Mouse (Mus musculus): ENCODE results near the gene Adtrp. TPM values are rescaled to one million over a fixed set of nuclear protein-coding genes. Genes with fewer than 3 reads are reported as not detected.

Gene Adtrp
- polyA plus RNA-seq, 1 experiment from 2014 or later: not detected

DNA sequence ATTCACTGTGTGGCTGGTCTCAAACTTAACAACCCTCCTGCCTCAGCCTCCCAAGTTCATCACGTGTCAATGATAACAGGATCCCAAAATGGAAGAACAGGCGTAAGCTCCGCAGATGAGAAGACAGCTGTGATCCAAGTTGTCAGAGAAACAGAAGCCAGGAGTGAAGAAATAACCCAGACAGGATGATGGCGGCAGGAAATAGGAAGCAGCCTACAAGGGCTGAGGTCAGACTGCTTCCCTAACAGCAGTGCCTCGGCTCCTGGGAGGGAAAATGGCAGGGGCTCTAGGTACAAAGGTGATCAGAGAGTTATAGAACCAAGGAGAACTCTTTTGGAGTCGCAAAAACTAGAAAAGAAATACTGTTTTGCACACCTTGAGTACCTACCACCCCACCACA, 54.6 kb downstream of the Adtrp start:
- Histone ChIP-seq H3K9me3 (replicated peaks) (no peaks in the 10 kb centered on the region), H3K4me3 (no peak overlapping the region), H3K27ac (replicated peaks) (no peak overlapping the region), H3K36me3 (no peaks in the 10 kb centered on the region), H3K4me1 (no peaks in the 10 kb centered on the region), H3K27me3 (ENCODE audit: low read depth, poor library complexity, severe bottlenecking) (no peaks in the 10 kb centered on the region)
- DNase-seq (ENCODE audit: low spot score): no peak
- WGBS: 93% methylated on average over 6 of the region's 6 CpGs

DNA sequence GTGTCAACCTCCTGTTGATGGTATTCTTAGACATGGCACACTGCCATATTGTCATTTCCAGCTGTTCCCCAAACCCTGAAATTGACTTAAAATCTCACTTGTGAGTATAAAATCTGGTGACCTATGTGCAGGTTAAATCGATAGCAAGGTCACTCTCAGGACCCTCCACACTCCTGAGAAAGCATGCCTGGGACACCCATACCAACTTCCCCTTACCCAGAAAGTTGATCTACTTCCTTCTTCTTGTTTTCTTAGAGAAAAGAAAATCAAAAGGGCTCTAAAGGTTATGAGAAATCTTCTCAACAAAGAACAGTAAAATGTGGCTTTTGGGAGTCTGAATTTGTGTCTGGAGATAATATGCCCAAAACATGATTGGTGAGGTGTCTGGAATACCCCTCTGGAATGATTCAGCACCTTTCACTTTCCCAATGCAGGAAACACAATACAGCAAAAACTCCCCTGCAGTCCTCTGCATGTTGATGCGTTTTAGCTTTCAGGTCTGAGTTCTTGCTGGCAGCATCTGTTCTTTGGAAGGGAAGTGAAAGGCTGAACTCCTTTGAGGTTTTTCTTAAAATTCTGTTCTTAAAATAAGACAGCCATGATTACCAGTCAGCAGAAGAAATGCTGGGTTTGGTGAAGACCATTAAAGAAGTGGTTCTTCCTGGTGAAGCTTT, 59.5 kb downstream of the Adtrp start:
- H3K9me3 ChIP-seq (replicated peaks): no peaks in the 10 kb centered on the region
- 82% methylated on average over 2 of the region's 2 CpGs for WGBS
- no peaks in the 10 kb centered on the region for H3K36me3 ChIP-seq
- no peak overlapping the region for H3K4me3 ChIP-seq
- no peaks in the 10 kb centered on the region for H3K27me3 ChIP-seq (ENCODE audit: low read depth, poor library complexity, severe bottlenecking)
- no peak overlapping the region for H3K27ac ChIP-seq (replicated peaks)
- no peaks in the 10 kb centered on the region for H3K4me1 ChIP-seq
- DNase-seq (ENCODE audit: low spot score): no peak

DNA sequence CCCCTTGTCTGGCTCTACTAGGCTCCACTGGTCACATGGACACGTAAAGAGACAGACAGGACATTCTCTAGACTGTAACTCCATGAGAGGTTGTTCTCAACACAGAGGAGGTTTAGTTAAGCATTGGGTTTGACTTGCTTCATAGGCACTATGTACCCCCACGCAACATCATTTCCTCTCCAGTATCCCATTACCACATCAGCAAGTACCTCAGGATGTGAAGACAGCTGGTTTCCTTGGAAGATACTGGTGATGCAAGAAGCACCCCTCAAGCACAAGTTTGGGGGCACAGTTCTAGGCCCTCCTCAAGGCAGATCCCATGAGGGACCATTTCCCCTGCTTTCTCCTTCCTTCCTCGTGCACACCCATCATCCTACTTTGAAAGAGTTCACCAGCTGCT, 60.8 kb downstream of the Adtrp start:
- no peak for DNase-seq (ENCODE audit: low spot score)
- H3K4me3 ChIP-seq: no peak overlapping the region
- 90% methylated on average over 3 of the region's 3 CpGs for WGBS

DNA sequence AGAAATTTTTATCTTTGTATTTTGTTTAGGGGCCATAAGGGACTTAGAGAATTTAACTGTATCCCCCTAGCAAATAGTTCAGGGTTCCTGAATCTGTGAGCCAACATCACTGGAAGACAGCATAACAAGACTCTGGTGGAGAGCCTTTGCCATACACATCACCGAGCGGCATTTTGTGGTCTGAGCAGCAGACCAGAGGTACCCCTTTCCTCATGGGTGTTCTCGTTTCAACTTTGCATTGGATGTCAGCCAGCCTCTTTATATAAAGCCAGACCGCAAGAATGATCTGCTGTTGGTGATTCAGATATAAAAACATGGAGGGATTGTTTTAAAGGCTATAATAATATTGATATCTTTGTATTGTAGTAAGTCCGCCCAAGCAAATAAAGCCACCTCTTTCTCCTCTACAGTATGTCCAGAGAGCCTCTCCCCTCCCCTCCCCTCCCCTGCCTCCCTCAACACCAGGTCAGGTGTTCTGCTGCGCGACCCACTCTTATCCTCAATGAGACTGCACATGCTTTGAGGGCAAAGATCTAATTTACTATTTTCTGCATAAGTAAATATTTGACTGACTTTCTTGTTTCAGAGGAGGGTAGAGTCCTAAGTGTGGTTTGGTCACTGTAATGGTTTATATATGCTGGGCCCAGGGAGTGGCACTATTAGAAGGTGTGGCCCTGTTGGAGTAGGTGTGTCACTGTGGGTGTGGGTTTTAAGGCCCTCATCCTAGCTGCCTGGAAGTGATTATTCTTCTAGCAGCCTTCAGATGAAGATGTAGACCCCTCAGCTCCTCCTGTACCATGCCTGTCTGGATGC, 62.4 kb downstream of the Adtrp start:
- H3K4me3 ChIP-seq: no peak overlapping the region
- no peaks in the 10 kb centered on the region for H3K27me3 ChIP-seq (ENCODE audit: low read depth, poor library complexity, severe bottlenecking)
- no peaks in the 10 kb centered on the region for H3K36me3 ChIP-seq
- DNase-seq (ENCODE audit: low spot score): no peak
- H3K9me3 ChIP-seq (replicated peaks): no peaks in the 10 kb centered on the region
- 93% methylated on average over 7 of the region's 7 CpGs for WGBS
- no peaks in the 10 kb centered on the region for H3K4me1 ChIP-seq
- no peak overlapping the region for H3K27ac ChIP-seq (replicated peaks)

More for the DNA sequence above, 60.8 kb downstream of the Adtrp start:
- H3K27ac ChIP-seq (replicated peaks): no peak overlapping the region
- H3K27me3 ChIP-seq (ENCODE audit: low read depth, poor library complexity, severe bottlenecking): no peaks in the 10 kb centered on the region
- no peaks in the 10 kb centered on the region for H3K36me3 ChIP-seq
- H3K4me1 ChIP-seq: no peaks in the 10 kb centered on the region
- H3K9me3 ChIP-seq (replicated peaks): no peaks in the 10 kb centered on the region

DNA sequence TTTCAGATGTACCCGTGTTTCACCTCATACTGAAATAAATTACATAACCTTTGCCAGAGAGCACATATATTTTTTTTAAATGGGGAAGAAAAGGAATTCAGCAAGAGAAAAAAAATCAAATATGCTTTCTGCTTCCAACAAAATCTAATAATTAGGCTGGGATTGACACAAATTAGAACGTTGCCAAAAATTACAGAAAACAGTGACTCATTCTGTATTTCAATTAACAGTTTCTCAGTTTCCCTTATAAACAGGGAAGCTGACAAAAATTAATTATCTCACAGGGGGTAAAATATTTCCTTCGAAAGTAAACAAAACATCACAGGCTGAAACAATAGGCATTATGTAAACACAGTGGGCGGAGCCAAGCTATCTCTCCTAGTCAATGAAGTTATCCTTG, 67.2 kb downstream of the Adtrp start:
- Histone ChIP-seq H3K4me1 (no peaks in the 10 kb centered on the region), H3K9me3 (replicated peaks) (no peaks in the 10 kb centered on the region), H3K36me3 (no peaks in the 10 kb centered on the region), H3K27ac (replicated peaks) (no peak overlapping the region), H3K4me3 (no peak overlapping the region), H3K27me3 (ENCODE audit: low read depth, poor library complexity, severe bottlenecking) (no peaks in the 10 kb centered on the region)
- no peak for DNase-seq (ENCODE audit: low spot score)
- WGBS: 93% methylated on average over 4 of the region's 4 CpGs

DNA sequence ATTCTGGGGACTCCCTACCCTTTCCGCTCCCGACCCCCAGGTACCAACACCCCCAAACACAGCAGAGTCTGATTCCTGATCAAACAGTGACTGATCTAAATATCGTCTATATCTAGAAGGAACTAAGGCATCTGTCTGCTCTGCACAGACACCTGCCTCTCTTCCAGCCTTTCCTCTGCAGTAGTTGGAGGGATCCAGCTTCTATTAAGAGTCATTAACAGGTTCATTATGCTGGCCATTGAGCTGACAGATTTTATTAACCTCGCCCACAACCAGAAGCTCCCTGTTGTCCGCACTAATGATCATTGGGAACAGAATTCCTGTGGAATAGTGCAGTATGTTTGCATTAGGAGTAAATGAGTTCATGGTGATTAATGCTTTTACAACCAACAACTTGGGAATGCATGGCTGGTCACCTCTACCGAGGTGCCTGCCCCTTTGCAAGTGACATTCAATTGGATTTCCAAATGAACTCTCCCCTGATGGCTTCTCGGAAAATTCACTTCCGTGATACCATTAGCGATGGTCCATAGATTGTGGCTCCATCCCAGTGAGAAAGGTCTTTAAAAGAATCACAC, 67.8 kb downstream of the Adtrp start:
- Histone ChIP-seq H3K36me3 (no peaks in the 10 kb centered on the region), H3K27ac (replicated peaks) (no peak overlapping the region), H3K9me3 (replicated peaks) (no peaks in the 10 kb centered on the region), H3K4me1 (no peaks in the 10 kb centered on the region), H3K27me3 (ENCODE audit: low read depth, poor library complexity, severe bottlenecking) (no peaks in the 10 kb centered on the region), H3K4me3 (no peak overlapping the region)
- no peak for DNase-seq (ENCODE audit: low spot score)
- 85% methylated on average over 9 of the region's 9 CpGs for WGBS

DNA sequence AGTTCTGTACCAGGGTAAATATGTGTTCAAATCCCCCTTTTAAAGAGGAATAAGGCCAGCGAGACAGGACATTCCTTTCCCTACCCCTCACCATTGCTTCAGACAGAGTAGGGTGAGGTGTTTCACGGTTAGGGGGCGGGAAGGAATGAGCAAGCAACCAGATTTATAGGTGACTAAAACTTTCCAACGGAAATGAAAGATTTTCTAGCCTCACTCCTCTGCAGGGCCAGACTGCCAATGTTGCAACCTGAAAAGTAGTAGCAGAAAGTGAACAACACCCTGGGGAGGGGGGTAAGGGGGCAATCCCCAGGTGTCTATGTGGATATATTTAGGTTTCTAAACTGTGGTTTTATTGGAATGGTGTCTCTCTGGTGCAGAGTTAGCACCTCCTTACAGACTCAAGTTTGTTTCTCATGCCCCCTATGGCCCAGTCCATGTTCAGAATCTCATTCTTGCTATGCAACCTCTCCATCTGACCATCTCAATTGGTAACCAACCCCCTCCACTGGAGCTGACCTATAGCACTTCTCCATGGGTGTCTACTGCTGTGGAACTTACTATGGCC, 73.6 kb downstream of the Adtrp start:
- Histone ChIP-seq H3K36me3 (no peaks in the 10 kb centered on the region), H3K4me3 (no peak overlapping the region), H3K9me3 (replicated peaks) (no peaks in the 10 kb centered on the region), H3K4me1 (0 out of 2 replicates have a peak, but pooled peaks cover 2% of the 10 kb centered on the region), H3K27me3 (ENCODE audit: low read depth, poor library complexity, severe bottlenecking) (no peaks in the 10 kb centered on the region), H3K27ac (replicated peaks) (no peak overlapping the region)
- WGBS: 90% methylated on average over 4 of the region's 4 CpGs
- DNase-seq (ENCODE audit: low spot score): no peak

DNA sequence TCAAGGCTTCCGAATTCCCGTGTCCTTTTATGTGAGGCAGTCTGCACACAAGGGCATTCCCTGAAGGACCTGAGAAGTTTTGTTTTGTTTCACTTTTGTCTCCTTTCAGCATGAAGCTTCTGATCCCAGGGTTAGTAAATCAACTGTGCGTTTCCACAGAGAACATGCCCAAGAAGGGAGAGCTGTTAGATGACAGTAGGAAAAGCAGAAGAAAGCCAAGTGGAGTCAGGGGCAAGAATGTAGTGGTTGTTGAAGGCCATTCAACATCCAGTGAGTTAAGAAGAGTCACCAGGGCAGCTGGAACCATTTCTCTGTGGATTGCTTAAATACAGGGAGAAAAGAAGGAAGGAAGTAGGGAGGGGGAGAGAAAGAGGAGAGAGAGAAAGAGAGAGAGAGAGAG, 76.4 kb downstream of the Adtrp start:
- Histone ChIP-seq H3K9me3 (replicated peaks) (no peaks in the 10 kb centered on the region), H3K27ac (replicated peaks) (no peak overlapping the region), H3K4me3 (no peak overlapping the region), H3K4me1 (0 out of 2 replicates have a peak, but pooled peaks cover 2% of the 10 kb centered on the region), H3K36me3 (no peaks in the 10 kb centered on the region), H3K27me3 (ENCODE audit: low read depth, poor library complexity, severe bottlenecking) (no peaks in the 10 kb centered on the region)
- no peak for DNase-seq (ENCODE audit: low spot score)
- 60% methylated on average over 3 of the region's 3 CpGs for WGBS

DNA sequence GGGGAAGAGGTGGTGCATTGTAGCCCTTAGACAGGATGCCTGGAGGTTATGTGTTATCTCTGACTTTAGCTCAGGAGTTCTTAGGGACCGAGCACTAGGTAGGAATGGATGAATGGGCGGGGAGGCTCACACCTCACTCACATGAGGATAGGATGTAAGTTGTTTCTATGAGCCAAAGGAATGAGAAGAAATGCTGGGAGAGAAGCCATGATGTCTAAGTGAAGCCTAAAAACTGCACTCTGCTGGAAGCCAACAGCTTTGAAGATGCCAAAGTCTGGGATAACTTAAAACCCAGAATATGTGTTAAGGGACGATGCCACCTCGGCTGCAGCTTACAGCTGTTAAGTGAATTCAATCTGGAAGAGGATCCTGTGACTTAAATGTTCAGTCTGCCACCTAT, 79.5 kb downstream of the Adtrp start:
- Histone ChIP-seq H3K4me3 (no peak overlapping the region), H3K27me3 (ENCODE audit: low read depth, poor library complexity, severe bottlenecking) (no peaks in the 10 kb centered on the region), H3K9me3 (replicated peaks) (no peaks in the 10 kb centered on the region), H3K4me1 (0 out of 2 replicates have a peak, but pooled peaks cover 2% of the 10 kb centered on the region), H3K36me3 (no peaks in the 10 kb centered on the region), H3K27ac (replicated peaks) (no peak overlapping the region)
- no peak for DNase-seq (ENCODE audit: low spot score)
- WGBS: 92% methylated on average over 4 of the region's 4 CpGs

DNA sequence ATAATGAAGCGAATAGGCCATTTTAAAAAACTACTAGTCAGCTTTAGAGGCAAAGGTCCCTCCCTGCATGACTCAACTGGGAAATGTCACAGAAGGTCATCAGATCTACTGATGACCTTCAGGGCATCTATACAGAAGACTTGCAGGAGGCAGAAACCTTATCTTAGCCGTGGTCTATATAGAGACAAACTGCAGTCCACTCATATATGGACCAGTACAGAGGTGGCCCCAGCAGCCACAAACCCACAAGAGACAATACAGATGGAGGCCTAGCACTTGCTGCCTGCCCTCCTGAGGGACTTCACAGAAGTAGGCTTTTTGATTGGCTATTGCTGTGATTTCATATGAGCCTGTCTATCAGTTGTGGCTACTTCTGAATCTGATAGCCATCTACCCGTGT, 85.5 kb downstream of the Adtrp start:
- no peak for DNase-seq (ENCODE audit: low spot score)
- 92% methylated on average over 3 of the region's 3 CpGs for WGBS

DNA sequence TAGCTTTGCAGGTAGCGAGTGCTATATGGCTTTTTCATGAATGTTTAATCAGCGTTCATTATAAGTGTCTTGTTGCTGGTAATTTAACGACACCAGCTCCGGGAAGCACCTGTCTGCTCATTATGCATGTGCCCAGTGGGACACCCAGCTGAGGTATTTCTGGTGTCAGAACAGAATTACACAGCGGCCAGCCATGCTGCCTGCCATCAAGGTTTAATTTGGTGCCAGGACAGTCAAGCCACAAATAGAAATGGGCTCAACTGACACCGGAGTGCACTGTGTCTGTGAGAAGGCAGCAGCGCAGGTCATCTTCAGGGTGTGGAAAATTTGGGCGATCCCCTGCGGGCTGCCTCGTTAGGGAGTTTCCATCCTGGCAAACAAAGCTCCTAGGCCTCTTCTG, 87.0 kb downstream of the Adtrp start:
- no peak for DNase-seq (ENCODE audit: low spot score)
- WGBS: 49% methylated on average over 10 of the region's 10 CpGs
- no peak overlapping the region for H3K4me3 ChIP-seq
- H3K9me3 ChIP-seq (replicated peaks): no peaks in the 10 kb centered on the region
- no peaks in the 10 kb centered on the region for H3K36me3 ChIP-seq
- peaks cover 17% of the 10 kb centered on the region for H3K4me1 ChIP-seq
- H3K27ac ChIP-seq (replicated peaks): no peak overlapping the region
- H3K27me3 ChIP-seq (ENCODE audit: low read depth, poor library complexity, severe bottlenecking): no peaks in the 10 kb centered on the region; the same call in 1 of the 2 replicates

More for the DNA sequence above, 85.5 kb downstream of the Adtrp start:
- H3K4me3 ChIP-seq: no peak overlapping the region
- H3K4me1 ChIP-seq: peaks cover 17% of the 10 kb centered on the region
- no peak overlapping the region for H3K27ac ChIP-seq (replicated peaks)
- no peaks in the 10 kb centered on the region for H3K36me3 ChIP-seq
- H3K9me3 ChIP-seq (replicated peaks): no peaks in the 10 kb centered on the region
- no peaks in the 10 kb centered on the region; the same call in 1 of the 2 replicates for H3K27me3 ChIP-seq (ENCODE audit: low read depth, poor library complexity, severe bottlenecking)

DNA sequence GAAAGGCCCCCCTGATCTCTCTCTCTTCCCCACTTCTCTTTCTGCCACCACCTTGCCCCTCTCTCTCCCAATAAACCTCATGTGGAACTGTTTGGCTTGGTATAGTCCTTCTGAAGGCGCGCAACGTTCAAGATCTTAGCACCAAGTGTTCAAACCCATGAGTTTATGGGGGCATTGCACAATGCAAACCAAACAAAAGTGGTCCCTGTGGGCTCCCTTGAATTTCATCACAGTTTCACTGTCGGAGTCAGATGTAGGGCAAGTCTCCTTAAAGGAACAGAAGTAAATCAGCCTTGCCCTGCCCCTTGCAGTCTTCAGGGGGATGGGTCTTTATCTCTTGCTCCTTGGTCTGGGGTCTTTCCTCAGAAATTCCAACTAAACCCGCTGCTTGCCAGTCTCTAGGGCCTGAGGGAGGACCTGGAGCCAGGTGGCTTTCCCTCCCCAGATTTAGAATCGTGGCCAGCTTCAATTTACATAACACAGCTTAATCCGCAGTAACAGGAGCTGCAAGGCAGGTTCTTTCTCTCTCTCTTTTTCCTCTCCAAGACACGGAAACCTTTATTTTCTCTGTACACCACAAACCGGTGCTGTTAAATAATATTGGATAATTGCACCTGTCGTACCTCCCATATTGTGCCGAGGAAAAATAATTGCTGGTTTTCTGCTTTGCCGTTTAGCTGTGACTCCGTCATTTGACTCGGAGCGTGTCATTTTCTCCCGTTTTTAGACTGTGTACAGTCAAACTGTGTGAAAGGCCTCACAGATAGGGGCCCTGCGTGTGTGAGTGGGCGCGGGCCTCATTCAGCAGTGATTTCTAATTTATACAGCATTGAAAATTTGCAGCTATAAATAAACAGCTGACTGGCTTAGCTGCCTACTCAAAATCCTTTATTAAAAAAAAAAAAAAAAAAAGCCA, 88.7 kb downstream of the Adtrp start:
- Histone ChIP-seq H3K9me3 (replicated peaks) (no peaks in the 10 kb centered on the region), H3K27me3 (ENCODE audit: low read depth, poor library complexity, severe bottlenecking) (no peaks in the 10 kb centered on the region; the same call in 1 of the 2 replicates), H3K4me3 (no peak overlapping the region), H3K27ac (replicated peaks) (no peak overlapping the region), H3K36me3 (no peaks in the 10 kb centered on the region), H3K4me1 (peaks cover 17% of the 10 kb centered on the region)
- WGBS: 49% methylated on average over 19 of the region's 19 CpGs
- no peak for DNase-seq (ENCODE audit: low spot score)

Measured in midbrain, embryonic 10.5 days (tissue).